Mouse (Mus musculus) kidney, adult 9 months (tissue): Measurements from ENCODE around the gene Tspo2.
"Not testable (repeated sequence)": the region's sequence is repeated elsewhere in the genome, so short reads cannot be mapped to it uniquely, and the experiment has no call there.

Experiments
- DNase-seq: peaks from one replicate; pipeline ENCODE4 v3.0.0; 2022

Gene Tspo2

DNA sequence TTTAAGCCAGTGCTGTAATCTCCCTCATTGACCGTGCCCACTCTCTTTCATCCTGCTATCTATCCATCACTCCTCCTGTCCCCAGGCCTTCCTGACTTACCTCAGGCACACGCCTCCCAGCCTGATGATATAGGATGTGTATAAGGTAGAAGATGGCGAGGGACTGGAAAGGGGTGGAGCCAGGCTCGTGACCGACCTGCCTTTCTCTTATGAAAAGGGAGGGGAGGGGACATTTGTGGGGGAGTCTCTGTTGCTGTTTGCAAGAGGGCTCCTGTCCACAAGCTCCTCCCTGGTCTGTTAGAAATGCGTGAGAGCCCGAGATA lies at the start of gene Tspo2:
TSS of gene Tspo2 (minus strand) at position 170 of the 323 bp plus-strand sequence.
- no peak for DNase-seq

DNA sequence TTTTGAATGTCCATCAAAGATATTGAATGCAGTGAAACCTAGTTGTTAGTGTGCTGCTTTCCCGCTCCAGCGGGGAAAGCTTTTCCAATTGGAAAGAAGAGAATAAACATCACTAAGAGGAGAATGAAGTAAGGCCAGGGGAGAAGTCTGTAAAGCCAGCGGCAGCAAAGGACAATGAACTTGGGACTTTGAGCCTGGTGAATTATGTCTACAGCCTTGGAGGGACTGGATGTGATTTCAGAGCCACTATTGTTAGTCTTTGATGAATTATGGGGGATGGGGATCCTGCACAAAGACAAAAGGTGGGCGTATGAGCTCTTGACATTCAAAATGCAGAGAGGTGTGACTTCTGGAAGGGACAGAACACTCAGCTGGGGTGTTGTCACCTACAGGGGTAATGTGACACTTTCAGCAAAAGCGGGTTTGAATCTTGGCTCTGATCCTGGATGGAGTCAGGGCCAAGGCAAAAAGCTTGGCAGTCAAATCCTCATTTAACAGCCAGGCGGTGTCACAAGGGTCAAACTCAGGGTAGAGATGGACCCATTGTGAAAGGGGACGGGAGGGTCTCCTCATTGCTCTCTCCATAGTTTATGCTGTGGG lies 49.6 kb upstream of the Tspo2 start:
- peak; percentile 64 for DNase-seq

DNA sequence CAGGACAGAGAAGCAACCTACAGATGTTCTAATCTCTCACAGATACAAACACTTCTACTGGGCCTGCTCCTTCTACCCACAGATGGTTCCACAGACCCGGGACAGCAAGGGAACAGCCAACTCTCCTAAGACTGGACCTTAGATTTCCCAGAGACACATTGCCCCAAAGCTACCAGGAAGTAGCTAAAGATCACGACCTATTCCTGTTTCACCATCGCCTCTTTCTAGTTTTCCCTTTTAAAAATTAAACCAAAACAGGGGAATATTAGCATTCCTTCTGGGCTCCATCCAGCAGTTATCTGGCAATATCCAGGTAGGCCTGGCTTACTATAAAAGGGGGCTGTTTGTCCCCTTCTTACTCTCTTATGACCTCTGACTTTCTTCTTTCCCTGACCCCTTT lies 46.7 kb upstream of the Tspo2 start:
- DNase-seq, result peak; percentile 71

DNA sequence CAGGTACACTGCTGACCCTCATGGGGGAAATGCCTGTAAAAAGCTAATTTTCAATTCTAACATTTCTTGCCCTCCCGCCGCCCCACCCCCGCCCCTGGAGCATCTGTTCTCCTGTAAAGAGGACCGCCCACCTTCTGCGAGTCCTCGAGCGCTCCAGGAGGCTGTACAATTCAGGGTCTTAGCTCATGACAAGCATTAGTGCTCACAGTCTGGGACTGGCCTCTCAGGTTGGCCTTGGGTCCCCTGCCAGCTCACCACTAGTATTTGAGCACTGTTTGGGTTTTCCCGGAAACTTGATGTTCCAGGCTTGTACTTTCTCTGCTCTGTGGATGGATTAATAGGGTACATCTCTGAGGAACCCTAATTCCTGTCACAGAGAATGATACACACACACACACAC lies 42.7 kb upstream of the Tspo2 start:
- no peak for DNase-seq

DNA sequence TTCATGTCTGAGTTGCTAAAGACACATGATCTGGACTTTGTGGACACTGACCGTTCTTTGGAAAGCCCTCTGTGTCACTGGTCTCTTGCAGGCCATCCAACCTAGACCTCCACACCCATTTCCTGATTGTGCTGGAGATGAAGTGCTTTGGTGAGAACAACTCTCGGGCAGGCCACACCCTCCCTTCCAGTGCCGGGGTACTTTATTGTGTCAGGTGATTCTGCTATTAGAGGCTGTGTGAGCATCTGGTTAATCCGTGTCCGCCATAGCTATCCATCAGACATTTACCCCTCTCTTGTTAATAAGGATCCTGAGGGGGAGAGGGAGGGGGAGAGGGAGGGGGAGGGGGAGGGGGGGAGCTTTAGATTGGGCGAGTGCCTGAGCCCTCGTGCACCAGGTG lies 42.3 kb upstream of the Tspo2 start:
- DNase-seq, result no peak

DNA sequence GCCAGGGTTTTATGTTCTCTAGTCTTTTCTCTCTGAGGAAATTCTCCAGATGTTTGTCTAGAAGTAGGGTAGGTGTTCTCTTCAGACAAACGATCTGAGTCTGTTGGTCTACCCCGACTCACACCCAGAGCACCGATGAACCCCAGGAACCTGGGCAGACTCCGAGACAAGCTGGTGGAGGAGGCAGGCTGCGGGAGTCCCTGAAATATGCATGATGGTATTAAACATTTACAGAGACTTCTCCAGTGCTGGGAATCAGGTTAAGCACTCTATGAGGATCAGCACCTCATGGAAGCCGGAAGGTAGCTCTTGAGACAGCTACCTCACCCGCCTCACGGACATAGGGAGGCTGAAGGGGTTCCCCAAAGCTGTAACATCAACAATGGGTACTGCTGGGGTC lies 41.3 kb upstream of the Tspo2 start:
- DNase-seq, result peak; percentile 43

DNA sequence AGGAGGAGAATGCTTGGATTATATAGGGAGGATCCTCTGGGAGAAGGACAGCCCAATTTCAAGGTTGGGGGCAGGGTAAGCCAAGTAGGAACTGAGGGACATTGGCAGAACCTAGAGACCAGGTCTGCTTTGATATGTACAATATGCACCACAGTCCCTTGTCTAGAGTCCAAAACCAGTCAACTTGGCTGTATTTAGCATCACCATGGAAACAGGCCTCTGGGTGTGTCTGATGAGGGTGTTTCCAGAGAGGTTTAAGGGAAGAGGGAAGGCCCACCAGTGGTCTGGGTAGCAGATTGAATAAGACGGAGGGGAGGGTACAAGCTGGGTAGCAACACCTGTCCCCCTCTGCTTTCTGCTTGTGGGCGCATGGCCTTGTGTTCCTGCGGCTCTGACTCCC lies 38.1 kb upstream of the Tspo2 start:
- DNase-seq, result no peak

DNA sequence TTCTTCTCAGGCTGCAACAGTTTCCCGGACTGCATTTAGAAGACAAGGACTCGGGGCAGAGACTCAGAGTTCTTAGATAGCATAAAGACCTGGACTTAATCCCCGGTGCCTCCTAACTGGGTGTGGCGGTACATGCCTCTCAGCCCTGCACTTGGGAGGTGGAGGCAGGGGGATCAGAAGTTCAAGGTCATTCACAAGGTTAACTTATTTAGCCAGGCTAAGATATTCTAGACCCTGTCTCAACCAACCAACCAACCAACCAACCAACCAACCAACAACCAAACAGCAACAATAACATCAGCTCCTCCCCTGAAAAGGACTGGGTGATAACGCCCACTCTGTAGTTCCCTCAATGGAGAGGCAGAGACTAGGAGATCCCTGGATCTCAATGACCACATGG lies 32.9 kb upstream of the Tspo2 start:
- DNase-seq, result no peak

DNA sequence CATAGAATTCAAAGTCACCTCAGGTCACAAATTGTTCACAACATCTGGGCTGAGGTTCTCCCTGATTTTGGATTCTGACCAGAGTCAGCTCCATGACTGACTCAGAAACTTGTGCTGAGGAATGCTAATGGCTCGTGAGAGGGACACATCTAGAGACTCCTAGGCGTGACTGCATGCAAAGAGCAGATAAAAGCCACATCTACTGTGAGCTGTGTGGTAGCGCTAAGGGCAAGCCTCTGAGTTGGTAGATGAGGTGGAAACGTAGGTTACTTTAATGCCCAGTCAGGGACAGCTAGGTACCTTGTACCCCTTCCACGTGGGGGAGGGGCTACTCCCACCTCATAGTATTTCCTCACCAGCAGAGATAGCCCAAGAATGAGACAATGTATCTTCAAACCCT lies 32.4 kb upstream of the Tspo2 start:
- no peak for DNase-seq

DNA sequence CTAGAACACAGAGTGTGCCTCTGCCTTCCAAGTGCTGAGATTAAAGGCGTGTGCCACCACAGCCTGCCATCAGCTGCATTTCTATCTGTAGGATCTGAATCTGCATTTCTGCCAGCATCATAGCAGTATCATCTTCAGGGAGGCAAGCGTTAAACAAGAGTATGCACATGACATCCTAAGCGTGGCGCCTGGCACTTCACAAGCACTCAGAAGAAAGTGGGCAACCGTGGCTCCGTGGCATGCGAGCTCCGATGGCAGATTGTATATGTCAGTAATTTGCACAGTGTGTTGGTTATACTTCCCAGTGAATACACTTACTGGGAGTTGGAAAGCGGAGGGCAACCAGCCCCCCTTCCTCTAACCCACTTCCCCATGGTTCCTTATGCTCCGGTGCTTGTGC lies 28.6 kb upstream of the Tspo2 start:
- DNase-seq, result no peak

DNA sequence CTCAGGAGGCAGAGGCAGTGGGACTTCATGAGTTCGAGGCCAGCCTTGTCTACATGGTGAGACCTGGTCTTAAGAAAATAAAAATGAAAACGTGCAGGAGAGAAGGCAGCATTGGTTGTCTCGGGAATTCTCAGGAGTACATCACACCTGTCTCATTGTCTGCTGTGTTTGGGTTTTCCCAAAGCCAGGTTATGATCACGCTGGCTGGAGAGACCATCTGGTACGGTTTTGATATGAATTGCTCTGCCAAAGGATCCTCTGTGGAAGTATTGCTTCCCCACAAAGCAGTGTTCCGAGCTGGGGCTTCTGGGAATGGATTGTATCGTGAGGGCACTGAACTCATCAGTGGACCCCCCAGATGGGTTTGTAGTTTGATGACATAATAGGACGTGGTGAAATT lies 24.1 kb upstream of the Tspo2 start:
- no peak for DNase-seq

DNA sequence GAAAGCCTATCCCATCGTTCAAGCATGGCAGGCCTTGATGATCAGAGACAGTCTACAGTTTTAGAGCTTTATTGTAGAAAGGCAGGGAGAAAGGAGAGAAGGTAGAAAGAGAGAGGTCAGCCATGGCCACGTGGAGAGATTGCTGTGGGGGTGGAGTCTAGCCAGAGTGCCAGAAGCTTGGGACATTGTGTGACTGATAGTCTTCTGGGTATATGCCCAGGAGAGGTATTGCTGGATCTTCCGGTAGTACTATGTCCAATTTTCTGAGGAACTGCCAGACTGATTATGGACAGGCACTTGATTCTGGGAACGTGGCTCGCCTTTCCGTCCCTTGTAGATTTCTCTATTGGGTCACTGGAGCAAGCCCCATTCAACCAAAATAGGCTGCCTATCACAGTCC lies 23.0 kb upstream of the Tspo2 start:
- not testable (repeated sequence) for DNase-seq

DNA sequence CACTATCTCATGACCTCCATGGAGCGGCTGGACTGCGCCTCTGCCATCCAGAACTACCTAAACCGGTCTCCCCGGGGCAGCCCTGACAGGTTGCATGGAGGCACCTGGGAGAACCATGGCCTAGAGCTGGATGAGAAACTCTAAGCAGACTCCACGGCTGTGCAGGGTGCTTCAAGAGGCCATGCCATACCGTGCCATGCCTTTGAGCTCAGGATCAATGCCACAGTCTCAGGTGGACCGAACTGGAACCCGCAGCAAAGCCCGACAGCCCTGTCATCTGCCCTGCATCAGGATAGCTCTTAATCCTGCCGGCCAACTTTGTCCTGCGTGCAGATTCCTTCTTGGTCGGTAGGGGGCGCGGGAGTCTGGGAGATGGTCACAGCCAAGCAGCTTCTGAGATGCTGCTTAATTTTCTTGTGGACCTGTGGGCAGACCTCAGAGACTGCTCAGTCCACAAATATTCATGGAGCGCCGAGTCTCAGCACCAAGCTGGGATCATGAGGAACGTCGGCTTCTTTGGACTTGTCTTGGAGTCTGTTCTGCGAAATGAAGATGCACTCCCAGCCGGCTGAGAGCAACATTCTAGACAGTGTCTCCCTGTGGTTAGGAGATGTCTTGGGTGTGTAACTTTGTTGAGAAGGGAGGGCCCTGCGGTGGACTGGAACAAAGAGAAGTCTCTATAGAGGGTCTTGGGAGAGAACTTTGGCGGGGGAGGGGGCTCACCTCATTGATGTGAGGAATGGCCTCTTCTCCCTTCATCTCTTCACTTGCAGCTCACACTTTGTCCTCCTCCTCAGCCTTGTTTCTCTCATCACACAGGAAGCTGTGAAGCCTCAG lies 16.3 kb upstream of the Tspo2 start:
- peak; percentile 81 for DNase-seq

DNA sequence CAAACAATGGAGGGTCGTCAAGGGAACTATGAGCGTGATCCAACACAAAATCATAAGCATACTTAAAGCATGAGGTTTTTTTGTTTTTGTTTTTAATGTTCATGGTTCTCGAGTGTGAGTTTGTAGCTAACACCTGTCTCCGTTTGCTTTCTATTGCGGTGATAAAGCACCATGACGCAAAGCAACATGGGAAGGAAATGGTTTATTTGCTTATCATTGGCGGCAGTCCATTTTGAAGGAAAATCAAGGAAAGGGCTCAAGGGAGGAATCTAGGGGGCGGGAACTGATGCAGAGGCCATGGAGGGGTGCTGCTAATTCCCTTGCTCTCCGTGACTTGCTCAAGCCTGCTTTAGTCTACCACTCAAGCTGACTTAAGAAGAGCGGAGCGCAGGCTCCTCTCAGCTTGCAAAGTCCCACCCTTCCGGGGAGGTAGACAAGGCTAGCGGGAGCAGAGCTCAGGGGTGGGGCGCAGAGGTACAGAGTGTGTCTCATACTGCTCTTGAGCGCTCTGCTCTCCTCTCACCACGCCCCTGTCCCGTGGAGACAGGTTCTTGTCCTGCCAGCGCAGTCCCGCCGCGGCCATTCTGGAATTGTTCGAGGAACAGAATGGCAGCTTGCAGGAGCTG lies 15.6 kb upstream of the Tspo2 start:
- no peak for DNase-seq

DNA sequence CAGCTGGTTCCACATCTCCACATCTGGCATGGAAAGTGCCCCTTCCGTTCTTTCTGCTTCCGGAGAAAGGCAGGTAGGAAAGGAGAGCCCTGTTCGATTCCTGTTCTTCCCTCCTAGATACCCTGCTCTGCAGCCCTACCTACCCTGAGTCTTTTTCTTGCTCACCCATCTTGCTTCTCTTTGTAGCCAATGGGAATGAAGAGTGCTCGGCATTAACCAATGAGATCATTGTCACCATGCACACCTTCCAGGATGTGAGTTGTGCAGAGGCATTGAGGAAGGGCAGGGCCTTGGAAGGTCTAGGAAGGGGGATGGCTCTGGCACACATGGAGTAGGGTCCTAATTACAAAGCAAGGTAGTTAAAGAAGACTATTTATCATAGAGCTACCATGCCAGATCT lies 12.1 kb upstream of the Tspo2 start:
- no peak for DNase-seq

DNA sequence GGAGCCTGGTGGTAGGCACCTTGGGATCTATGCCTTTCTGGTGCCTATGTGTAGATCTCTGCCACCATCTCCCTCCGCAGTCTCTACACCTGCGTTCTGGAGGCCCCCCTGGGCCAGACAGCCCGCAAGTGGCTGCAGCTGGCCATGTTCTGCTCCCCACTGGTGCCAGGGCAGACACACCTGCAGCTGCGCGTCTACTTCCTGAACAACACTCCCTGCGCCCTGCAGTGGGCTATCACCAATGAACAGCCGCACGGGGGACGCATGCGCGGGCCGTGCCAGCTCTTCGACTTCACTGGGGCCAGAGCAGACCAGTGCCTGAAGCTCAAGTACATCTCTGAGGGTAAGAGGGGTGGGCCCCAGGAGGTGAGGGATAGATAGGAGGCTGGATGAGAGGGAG lies 10.8 kb upstream of the Tspo2 start:
- DNase-seq, result no peak

DNA sequence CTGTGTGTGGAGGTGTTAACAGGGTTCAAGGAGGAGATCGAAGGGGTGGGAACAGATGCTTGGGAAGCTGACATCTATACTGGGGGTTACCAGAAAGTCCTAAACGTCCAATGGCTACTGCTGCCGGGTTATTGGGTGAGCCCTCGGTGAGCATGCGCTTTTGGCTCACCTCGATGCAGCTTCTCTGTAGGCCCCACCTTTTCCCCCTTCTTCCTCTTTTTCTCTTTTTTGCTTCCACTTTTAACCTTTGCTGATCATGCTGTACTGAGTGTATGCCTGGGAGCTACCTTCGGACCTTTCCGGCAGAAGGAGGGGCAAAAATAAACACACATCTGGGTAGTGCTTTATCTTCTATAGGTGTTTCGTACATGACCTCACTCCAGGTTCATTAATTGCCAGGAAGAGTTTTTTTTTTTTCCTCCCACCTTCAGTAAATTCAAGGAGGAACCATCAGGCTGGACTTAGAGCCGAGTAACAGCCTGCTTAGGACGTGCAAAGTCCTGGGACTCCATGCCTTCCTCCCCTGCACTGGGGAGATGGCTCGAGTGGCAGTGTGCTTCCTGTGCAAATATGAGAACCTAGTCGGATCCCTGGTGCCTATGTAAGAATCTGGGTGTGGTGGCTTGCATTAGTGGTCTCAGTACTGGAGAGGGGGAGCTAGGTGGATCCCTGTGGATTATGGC lies 6.8 kb upstream of the Tspo2 start:
- DNase-seq, result no peak

DNA sequence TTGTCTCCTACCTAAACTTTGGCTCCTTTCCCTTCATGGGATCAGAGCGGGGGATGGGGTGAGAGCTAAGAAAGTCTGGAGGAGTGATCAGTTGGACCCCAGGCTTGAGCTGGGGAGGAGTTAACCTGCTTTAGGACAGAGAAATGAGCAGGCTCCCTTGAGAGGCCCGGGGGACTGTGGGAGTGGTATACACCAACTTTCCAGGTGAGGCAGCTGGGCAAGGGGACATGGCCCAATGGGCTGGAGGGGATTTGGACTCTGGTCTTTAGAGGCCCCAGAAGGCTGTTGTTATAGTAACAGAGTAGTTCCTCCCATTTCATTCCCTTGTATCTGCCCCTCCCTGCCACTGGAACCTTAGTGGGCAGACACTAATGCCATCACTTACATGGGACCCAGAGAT lies 4.6 kb upstream of the Tspo2 start:
- DNase-seq, result no peak

DNA sequence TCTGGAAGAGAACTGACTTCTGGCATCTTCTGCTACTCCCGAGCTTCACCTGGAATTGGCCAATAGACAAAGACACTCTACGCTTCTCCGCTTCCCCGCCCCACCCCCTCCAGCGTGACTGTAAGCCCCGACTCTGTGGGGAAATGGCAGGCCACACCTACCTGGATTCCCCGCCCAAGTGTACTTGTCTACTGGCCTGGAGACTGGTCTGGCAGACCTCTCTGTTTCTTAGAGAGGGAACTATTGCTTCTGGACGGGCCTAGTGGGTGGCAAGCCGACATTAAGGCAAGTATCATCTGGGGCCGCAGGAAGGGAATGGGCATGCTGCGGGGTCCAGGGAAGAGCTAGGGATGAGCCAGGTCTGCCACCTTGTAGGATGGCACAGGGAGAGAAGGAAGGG lies 3.4 kb upstream of the Tspo2 start, which contains the start of gene Unc5cl:
TSS of gene Unc5cl (plus strand) at position 214 of the 400 bp plus-strand sequence.
- DNase-seq, result no peak

DNA sequence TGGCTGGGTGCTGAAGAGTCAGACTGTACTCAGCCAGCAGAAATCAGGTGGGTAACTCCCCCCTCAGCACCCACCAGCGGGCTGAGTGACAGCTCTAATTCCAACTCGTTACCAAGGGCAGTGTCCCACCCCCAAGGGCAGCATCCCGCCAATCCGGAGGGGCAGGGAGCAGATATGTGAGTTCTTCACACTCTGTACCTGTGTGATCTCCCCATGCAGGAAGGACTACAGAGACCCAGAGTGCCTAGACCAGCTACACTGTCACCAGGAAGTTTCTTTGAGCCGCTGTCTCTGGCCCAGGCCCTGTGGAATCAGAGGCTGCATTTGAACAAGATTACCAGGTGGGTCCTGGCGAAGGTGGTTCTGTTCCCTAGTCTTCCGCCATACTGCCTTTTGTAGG lies 2.9 kb upstream of the Tspo2 start:
- DNase-seq, result no peak

DNA sequence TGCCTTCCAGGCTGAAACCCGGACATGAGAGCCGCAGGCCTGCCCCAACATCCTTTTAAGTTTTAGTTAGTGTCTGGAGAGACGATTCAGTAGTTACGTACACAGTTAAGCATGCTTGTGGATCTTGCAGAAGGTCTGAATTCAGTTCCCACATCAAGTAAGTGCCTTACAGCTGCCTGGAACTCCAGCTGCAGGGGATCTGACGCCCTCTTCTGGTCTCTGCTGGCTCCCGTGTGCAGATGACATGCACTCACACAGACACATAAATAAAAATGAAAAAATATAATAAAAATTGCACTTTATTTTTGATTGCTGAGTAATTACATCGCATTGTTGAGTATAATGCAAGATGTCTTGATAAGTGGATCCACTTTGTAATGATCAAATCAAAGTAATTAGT lies 2.2 kb upstream of the Tspo2 start:
- no peak for DNase-seq

DNA sequence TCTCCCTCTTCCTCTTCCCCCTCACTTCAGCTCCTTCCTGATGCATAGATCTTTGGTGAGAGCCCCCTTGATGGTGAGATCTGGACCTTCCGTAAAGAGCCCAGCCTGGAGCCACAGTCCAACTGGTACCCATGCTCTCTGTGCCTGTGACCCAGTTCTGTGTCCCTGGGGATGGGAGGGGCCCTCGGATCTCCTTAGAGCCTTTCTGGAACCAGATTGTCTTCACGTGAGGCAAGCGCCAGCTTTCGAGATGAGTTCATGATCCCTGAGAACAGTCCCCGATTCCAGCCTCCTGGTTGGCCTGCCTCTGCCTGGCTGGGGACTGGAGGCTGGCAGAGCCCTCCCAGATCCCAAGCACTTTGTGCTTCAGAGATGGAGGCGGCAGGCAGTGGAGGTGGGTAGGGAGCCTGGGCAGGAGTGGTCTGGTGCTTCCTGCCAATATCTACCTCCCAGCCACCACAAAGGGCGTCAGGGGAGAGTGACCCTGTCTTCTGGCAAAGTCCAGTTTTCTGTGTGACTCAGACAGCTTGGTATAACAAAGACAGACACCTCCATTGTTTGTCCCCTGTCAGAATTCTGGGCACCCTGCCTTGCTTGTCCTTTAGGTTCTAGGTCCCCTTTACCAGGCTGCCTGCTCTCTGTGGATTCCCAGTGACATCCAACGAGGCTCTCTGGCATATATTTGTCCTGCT lies 577 bp upstream of the Tspo2 start:
- no peak for DNase-seq

DNA sequence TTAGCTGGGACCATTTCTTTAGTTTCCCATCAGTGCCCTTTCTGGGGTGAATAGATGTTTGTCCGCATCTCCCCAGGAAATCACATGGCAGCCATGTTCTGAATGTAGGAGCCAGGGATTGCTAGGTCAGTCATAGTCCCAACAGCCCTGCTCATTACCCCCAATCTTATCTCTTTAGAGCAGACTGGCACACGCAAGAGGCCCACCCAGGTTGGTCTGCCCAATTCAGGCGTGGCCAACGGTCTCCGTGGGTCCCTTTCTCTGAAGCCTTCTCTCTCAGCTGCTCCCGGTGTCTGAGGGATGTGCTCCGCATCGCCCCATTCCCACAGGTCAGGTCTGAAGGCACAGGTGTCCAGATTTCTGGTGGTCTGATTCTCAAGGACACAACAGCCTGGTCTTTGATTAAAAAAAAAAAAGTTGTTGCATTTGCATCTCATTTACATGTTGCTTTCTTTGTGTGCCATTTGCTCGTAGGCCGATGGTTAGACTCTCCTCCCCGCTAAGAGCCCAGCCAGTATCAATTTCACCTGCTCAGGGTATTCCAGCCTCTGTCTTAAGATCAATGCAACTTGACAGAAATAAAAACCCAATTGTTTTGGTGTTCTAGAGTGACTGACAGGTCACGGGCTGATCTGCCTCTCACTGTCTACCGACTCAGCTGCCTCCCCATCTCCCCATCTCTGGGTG lies 513 bp downstream of the Tspo2 start:
- no peak for DNase-seq
